Mouse (Mus musculus) forebrain, embryonic 14.5 days (tissue): ENCODE data around the gene Fam47e. TPM values are rescaled to one million over a fixed set of nuclear protein-coding genes. Genes with fewer than 3 reads are reported as not detected.
A peak's percentile ranks its signal among the peaks of the same experiment; 100 is the strongest.

Experiments
- ATAC-seq: fragments of 200-750 bp; cut with Nextera tagmentation; 2 replicates; pipeline ENCODE4 v1.8.0; 2017; ENCODE audit warnings: mild to moderate bottlenecking, moderate library complexity
- DNase-seq: peaks from one replicate; pipeline ENCODE4 v3.0.0-alpha.2; 2015; ENCODE audit warnings: low spot score
- H3K27ac ChIP-seq: fragments of 300-500 bp; sonication (generic); 2 replicates; pipeline ENCODE4 v1.5.1; 2014; ENCODE audit warnings: low read depth, mild to moderate bottlenecking, control low read depth, low read length, moderate library complexity
- H3K27me3 ChIP-seq: fragments of 300-500 bp; sonication (generic); replicated peaks from 2 replicates; pipeline ENCODE4 v1.6.1; 2014; ENCODE audit warnings: low read length, control low read depth, mixed read lengths; ENCODE audit not compliant: control insufficient read depth, insufficient read depth
- H3K36me3 ChIP-seq: fragments of 300-500 bp; sonication (generic); 2 replicates; pipeline ENCODE4 v1.6.1; 2014; ENCODE audit warnings: low read length, control low read depth; ENCODE audit not compliant: control insufficient read depth, insufficient read depth
- H3K4me1 ChIP-seq: fragments of 300-500 bp; sonication (generic); 2 replicates; pipeline ENCODE4 v1.6.1; 2014; ENCODE audit warnings: antibody characterized with exemption, low read length, control low read depth; ENCODE audit not compliant: control insufficient read depth, insufficient read depth
- H3K4me2 ChIP-seq: fragments of 300-500 bp; sonication (generic); 2 replicates; pipeline ENCODE4 v1.6.1; 2014; ENCODE audit warnings: mild to moderate bottlenecking, control low read depth, low read length
- H3K4me3 ChIP-seq: fragments of 300-500 bp; sonication (generic); 2 replicates; pipeline ENCODE4 v1.5.1; 2014; ENCODE audit warnings: low read depth, low read length, control low read depth
- H3K9ac ChIP-seq: fragments of 300-500 bp; sonication (generic); 2 replicates; pipeline ENCODE4 v1.6.1; 2014; ENCODE audit warnings: mild to moderate bottlenecking, low read length, control low read depth, moderate library complexity
- H3K9me3 ChIP-seq: fragments of 300-500 bp; sonication (generic); replicated peaks from 2 replicates; pipeline ENCODE4 v1.6.1; 2016; ENCODE audit warnings: low read length, control low read depth, mixed read lengths; ENCODE audit not compliant: control insufficient read depth
- WGBS: fragments of 180-500 bp; shearing (Covaris S2); extraction: QIAGEN DNeasy Blood & Tissue Kit; methylation state at CpG from one replicate; pipeline ENCODE4 v1.1.7; 2014; 5-methylcytosine and 5-hydroxymethylcytosine counted together
- polyA plus RNA-seq: library from polyadenylated mRNA; unstranded; fragments of >200 nt; fragmentation: Nextera tagmentation; extraction: Ambion mirVana; gene quantifications from 2 replicates; pipeline ENCODE4 v1.2.1, GENCODE M21; 2014

The Fam47e gene
- polyA plus RNA-seq, 1 experiment from 2014 or later, result 0.66 TPM

GRCm38 (mm10) chr5:92539698-92540097, 15.2 kb upstream of the Fam47e start:
- H3K4me2 ChIP-seq, result no peak overlapping the region
- H3K9ac ChIP-seq, result no peak overlapping the region
- ATAC-seq (no peak), DNase-seq (no peak)
- no peak overlapping the region for H3K4me3 ChIP-seq
- no peaks in the 10 kb centered on the region for H3K4me1 ChIP-seq
- 81% methylated on average over 4 of the region's 4 CpGs for WGBS
- no peaks in the 10 kb centered on the region for H3K9me3 ChIP-seq
- H3K36me3 ChIP-seq, result no peaks in the 10 kb centered on the region
- no peaks in the 10 kb centered on the region for H3K27me3 ChIP-seq
- H3K27ac ChIP-seq, result no peak overlapping the region

DNA sequence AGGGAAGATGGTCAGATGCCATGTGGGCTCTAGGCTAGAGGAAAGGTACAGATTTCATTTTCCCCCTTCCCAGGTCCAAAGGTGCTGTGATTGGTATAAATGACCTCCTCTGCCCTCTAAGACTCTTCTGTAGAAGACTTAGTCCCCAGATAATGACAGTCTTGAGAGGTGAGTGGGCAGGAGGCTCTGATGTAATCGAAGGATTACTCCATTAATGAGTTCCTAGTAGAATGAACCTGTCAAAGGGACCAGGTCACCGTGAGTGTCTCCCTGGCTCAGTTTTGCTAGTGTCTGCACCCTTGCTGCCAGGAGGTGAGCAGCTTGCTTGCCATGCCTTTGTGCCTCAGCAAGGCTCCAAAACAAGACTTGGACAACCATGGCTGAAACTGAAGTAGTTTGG, 2.3 kb upstream of the Fam47e start:
- Histone ChIP-seq H3K9ac (no peak overlapping the region), H3K9me3 (0 out of 2 replicates have a peak, but pooled peaks cover 3% of the 10 kb centered on the region), H3K4me1 (no peaks in the 10 kb centered on the region), H3K27me3 (no peaks in the 10 kb centered on the region), H3K4me2 (no peak overlapping the region), H3K4me3 (no peak overlapping the region), H3K36me3 (no peaks in the 10 kb centered on the region), H3K27ac (no peak overlapping the region)
- WGBS, result 83% methylated on average over 2 of the region's 2 CpGs
- no peak for DNase-seq
- no peak for ATAC-seq

DNA sequence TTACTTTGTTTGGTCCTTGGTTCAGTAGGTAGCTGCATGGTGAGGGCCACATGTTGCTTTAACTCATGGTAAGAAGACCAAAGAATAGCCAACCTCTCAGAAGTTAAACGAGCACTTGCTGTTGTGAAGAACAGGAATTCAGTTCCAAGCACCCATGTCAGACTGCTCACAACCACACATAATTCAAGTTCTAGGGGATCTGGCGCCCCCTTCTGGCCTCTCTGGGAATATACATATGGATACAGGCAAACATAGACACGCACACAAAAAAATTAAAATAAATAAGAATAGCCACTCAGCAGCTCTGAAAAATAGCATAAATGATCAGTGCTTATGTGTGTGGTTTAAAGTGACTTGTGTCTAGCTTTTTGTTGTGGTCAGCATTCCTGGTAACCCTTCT, 930 bp upstream of the Fam47e start:
- no peak overlapping the region for H3K9ac ChIP-seq
- H3K4me1 ChIP-seq, result no peaks in the 10 kb centered on the region
- H3K9me3 ChIP-seq, result 0 out of 2 replicates have a peak, but pooled peaks cover 3% of the 10 kb centered on the region
- DNase-seq (no peak), ATAC-seq (no peak)
- 63% methylated on average over 3 of the region's 3 CpGs for WGBS
- H3K4me3 ChIP-seq, result no peak overlapping the region
- H3K27me3 ChIP-seq, result no peaks in the 10 kb centered on the region
- H3K36me3 ChIP-seq, result no peaks in the 10 kb centered on the region
- no peak overlapping the region for H3K27ac ChIP-seq
- H3K4me2 ChIP-seq, result no peak overlapping the region

DNA sequence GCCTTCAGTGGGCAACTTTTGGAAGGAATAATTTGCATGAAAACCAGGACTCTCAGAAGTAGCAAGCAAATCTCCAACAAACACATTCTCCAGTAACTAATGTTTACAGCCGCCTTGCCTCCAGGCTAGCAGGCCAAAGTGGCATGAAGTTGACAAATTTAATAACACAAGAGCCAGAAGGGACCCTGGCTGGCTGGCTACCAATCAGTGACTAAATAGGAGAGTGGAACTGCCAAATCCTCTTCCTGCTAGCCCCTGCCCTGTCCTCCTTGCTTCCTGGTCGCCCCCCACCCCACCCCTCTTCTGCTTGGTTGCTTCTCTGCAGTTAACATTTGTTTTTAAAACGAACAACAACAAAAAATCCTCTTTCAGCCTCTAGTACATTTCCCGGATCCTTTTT, 426 bp upstream of the Fam47e start:
- Histone ChIP-seq H3K4me1 (no peaks in the 10 kb centered on the region), H3K9me3 (0 out of 2 replicates have a peak, but pooled peaks cover 3% of the 10 kb centered on the region), H3K4me3 (no peak overlapping the region), H3K4me2 (no peak overlapping the region), H3K36me3 (no peaks in the 10 kb centered on the region), H3K27ac (no peak overlapping the region), H3K9ac (no peak overlapping the region), H3K27me3 (no peaks in the 10 kb centered on the region)
- 80% methylated on average over 4 of the region's 4 CpGs for WGBS
- peak; percentile 20 for DNase-seq
- ATAC-seq, result no peak

DNA sequence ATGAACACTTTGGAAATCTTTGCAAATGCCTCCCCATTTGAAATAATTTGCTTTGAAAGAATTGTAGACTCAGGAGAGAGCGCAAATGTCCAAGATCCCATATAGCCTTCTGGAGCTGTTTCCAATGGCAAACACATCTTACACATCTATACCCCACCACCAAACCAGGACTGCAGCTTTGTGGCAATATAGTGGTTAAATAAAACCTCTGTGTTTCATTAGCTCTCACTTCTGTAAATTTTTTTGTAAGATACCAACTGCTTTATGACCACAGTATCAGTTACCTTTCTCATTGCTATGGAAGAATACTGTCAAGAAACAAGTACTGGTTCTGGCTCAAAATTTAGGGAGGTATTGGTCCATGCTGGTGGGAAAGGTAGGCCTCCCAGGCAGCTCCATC, 1.0 kb downstream of the Fam47e start:
- Histone ChIP-seq H3K4me3 (no peak overlapping the region), H3K36me3 (no peaks in the 10 kb centered on the region), H3K4me2 (no peak overlapping the region), H3K4me1 (no peaks in the 10 kb centered on the region), H3K9ac (no peak overlapping the region), H3K9me3 (0 out of 2 replicates have a peak, but pooled peaks cover 3% of the 10 kb centered on the region), H3K27me3 (no peaks in the 10 kb centered on the region), H3K27ac (no peak overlapping the region)
- ATAC-seq, result no peak
- DNase-seq, result no peak
- 86% methylated on average over 1 of the region's 1 CpGs for WGBS

DNA sequence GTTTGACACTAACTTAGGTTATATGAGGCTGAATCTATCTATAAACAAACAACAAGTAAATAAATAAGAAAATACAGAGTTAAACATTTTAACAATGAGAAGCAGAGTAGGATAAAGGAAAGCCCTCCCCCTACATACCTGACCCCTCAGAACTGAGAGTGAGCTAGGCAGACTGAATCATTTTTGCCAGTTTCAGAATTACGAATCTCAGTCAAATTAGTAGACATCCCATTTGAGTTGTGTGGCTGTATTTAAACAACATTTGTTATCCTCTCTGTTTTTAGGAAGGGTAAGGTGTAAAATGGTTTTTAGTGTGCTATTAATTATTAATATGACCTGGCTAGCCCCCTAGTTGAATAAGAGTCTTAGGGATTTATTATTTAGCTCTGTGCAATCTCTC, 2.6 kb downstream of the Fam47e start:
- Histone ChIP-seq H3K36me3 (no peaks in the 10 kb centered on the region), H3K4me2 (no peak overlapping the region), H3K4me1 (no peaks in the 10 kb centered on the region), H3K4me3 (no peak overlapping the region), H3K9me3 (0 out of 2 replicates have a peak, but pooled peaks cover 3% of the 10 kb centered on the region), H3K9ac (no peak overlapping the region), H3K27me3 (no peaks in the 10 kb centered on the region), H3K27ac (no peak overlapping the region)
- no peak for DNase-seq
- no peak for ATAC-seq
- WGBS, result 100% methylated on average over 1 of the region's 1 CpGs

- Histone ChIP-seq H3K27me3 (no peaks in the 10 kb centered on the region), H3K9ac (no peak overlapping the region), H3K4me3 (no peak overlapping the region), H3K4me2 (no peak overlapping the region), H3K4me1 (no peaks in the 10 kb centered on the region), H3K9me3 (no peaks in the 10 kb centered on the region), H3K27ac (no peak overlapping the region), H3K36me3 (no peaks in the 10 kb centered on the region)
- DNase-seq (no peak), ATAC-seq (no peak)
- WGBS, result 40% methylated on average over 2 of the region's 2 CpGs
Observed at GRCm38 (mm10) chr5:92560201-92560600, 5.3 kb downstream of the Fam47e start.

DNA sequence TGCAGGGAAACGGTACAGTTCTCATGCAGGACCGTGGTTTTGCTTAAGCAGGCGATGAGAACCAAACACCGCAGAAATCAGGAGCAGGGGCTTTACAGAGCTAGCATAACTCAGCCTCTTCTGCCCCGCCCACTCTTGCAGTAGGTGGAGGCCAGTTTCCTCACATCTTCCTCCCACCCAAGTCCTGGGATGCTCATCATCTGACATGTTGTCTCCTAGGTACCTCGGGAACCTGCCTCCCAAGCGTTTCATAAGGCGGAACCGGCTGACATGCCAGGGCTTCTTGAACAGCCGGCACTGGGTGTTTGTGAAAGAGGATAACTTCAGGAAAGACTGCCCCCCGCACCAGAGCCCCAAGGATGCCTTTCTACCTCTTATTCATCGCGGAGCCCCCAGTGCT, 7.1 kb downstream of the Fam47e start:
- H3K27me3 ChIP-seq, result no peaks in the 10 kb centered on the region
- ATAC-seq (no peak), DNase-seq (no peak)
- H3K9ac ChIP-seq, result no peak overlapping the region
- H3K4me1 ChIP-seq, result no peaks in the 10 kb centered on the region
- 80% methylated on average over 13 of the region's 13 CpGs for WGBS
- no peak overlapping the region for H3K4me3 ChIP-seq
- H3K27ac ChIP-seq, result no peak overlapping the region
- no peaks in the 10 kb centered on the region for H3K9me3 ChIP-seq
- H3K4me2 ChIP-seq, result no peak overlapping the region
- no peaks in the 10 kb centered on the region for H3K36me3 ChIP-seq

DNA sequence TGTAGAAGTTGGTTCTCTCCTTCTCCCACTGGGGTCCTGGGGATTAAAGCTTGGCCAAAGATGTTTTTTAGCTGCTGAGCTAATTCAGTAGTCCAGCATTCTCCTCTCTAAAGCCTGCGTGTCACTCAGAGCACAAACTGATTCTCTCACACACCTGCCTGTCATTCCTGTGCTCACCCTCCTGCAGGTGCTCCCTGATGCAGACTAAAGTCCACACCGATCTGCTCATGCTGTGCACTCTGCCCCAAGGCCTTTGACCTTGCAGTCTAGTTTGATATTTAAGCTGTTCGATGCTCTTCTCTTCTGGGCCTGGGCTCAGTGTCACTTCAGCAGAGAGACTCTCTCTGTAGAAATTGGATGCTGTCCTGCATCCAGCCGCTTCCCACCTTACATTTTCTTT, 16.4 kb downstream of the Fam47e start:
- DNase-seq (no peak), ATAC-seq (no peak)
- Histone ChIP-seq H3K27ac (no peak overlapping the region), H3K4me1 (no peaks in the 10 kb centered on the region), H3K27me3 (no peaks in the 10 kb centered on the region), H3K9me3 (no peaks in the 10 kb centered on the region), H3K36me3 (no peaks in the 10 kb centered on the region), H3K4me2 (no peak overlapping the region), H3K4me3 (no peak overlapping the region), H3K9ac (no peak overlapping the region)
- WGBS, result 91% methylated on average over 4 of the region's 4 CpGs
